Mouse (Mus musculus): ENCODE data around the gene Gm20479.

- TF ChIP-seq POLR2A (IDR thresholded peaks at IDR 0.05; ENCODE audit: low read depth, low read length) (no peak), CTCF (IDR thresholded peaks at IDR 0.05; ENCODE audit: extremely low read depth, insufficient read length, insufficient replicate concordance, low read depth, low read length) (no peak)
Measured at GRCm38 (mm10) chr7:27335011-27335720, 22.1 kb downstream of the Gm20479 start.
